Mouse (Mus musculus): Measurements from ENCODE around the gene Gzmm. TPM values are rescaled to one million over a fixed set of nuclear protein-coding genes. Genes with fewer than 3 reads are reported as not detected.
"Not testable (repeated sequence)": the region's sequence is repeated elsewhere in the genome, so short reads cannot be mapped to it uniquely, and the experiment has no call there.

Gzmm gene
- polyA plus RNA-seq, 1 experiment from 2014 or later = 0.74 TPM

GRCm38 (mm10) chr10:79693580-79694378, 5.0 kb downstream of the Gzmm start:
- WGBS = 75% methylated on average over 12 of the region's 12 CpGs
- Histone ChIP-seq H3K9me3 (0 out of 2 replicates have a peak, but pooled peaks cover 7% of the 10 kb centered on the region), H3K9ac (replicated peaks) (no peak overlapping the region), H3K36me3 (peaks cover 11% of the 10 kb centered on the region), H3K27me3 (no peaks in the 10 kb centered on the region), H3K4me1 (replicated peaks) (peaks cover 18% of the 10 kb centered on the region), H3K4me2 (no peak overlapping the region), H3K27ac (no peak overlapping the region), H3K4me3 (replicated peaks) (no peak overlapping the region)
- ATAC-seq (ENCODE audit: insufficient number of reproducible peaks, insufficient read depth, low FRiP score, low TSS enrichment, low read depth) = no peak

DNA sequence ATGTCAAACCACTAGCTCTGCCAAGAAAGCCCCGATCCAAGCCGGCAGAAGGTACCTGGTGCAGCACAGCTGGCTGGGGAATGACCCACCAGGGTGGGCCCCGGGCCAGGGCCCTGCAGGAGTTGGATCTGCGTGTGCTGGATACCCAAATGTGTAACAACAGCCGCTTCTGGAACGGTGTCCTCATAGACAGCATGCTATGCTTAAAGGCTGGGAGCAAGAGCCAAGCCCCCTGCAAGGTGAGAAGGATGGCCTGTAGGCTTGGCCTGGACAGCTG, 5.5 kb downstream of the Gzmm start:
- no peak overlapping the region for H3K27ac ChIP-seq
- no peak overlapping the region for H3K9ac ChIP-seq (replicated peaks)
- peaks cover 5% of the 10 kb centered on the region for H3K36me3 ChIP-seq

DNA sequence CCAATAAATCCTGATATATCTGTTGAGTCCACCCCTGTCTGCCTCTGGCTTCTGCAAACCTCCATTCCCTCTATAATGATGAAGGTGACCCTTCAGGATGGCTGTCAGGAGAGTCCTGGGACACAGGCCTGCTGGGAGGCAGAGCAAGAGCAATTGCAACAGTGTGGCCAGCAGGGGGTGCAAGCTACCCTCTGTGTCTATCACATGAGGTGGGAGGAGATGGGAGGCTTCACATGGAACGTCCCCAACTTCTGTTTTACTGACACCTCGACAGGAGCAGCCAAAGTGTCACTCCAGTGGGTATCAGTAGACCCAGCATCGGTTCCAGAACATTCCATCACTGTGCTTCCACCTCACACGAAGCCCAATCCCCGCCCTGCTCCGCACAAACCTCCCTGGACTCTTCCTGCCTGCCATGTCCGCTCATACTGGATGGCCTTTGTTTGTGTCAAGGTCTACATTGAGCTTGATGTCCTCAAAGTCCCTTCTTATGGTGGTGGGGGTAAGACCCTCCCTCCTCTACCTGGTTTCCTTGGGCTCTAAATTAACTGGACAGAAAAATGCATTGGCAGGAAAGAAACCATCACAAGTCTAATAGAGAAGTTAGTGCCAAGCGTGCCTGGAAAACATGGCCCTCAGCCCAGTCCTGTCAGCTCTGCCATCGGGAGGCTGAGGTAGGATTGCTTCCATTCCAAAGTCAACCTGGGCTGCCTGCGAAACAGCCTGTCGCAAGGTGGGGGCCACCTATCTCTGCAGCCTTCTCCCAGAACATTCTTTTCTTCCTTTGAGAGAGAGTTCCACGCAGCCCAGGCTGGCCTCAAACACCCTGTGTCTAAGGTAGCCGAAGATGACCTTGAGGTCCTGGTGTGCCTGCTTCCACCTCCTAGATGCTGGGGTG, 6.7 kb downstream of the Gzmm start:
- 67% methylated on average over 13 of the region's 13 CpGs for WGBS
- Histone ChIP-seq H3K4me2 (peak overlapping the region; percentile 40), H3K4me1 (replicated peaks) (peaks cover 18% of the 10 kb centered on the region), H3K4me3 (replicated peaks) (no peak overlapping the region), H3K27ac (peak overlapping the region; percentile 90), H3K36me3 (no peaks in the 10 kb centered on the region), H3K9ac (replicated peaks) (no peak overlapping the region), H3K9me3 (0 out of 2 replicates have a peak, but pooled peaks cover 7% of the 10 kb centered on the region), H3K27me3 (no peaks in the 10 kb centered on the region)
- ATAC-seq (ENCODE audit: insufficient number of reproducible peaks, insufficient read depth, low FRiP score, low TSS enrichment, low read depth) = no peak

More for the DNA sequence above, 5.5 kb downstream of the Gzmm start:
- Histone ChIP-seq H3K4me1 (replicated peaks) (peaks cover 18% of the 10 kb centered on the region), H3K4me3 (replicated peaks) (no peak overlapping the region), H3K9me3 (0 out of 2 replicates have a peak, but pooled peaks cover 7% of the 10 kb centered on the region), H3K27me3 (no peaks in the 10 kb centered on the region), H3K4me2 (no peak overlapping the region)
- no peak for ATAC-seq (ENCODE audit: insufficient number of reproducible peaks, insufficient read depth, low FRiP score, low TSS enrichment, low read depth)
- WGBS = 84% methylated on average over 6 of the region's 6 CpGs

DNA sequence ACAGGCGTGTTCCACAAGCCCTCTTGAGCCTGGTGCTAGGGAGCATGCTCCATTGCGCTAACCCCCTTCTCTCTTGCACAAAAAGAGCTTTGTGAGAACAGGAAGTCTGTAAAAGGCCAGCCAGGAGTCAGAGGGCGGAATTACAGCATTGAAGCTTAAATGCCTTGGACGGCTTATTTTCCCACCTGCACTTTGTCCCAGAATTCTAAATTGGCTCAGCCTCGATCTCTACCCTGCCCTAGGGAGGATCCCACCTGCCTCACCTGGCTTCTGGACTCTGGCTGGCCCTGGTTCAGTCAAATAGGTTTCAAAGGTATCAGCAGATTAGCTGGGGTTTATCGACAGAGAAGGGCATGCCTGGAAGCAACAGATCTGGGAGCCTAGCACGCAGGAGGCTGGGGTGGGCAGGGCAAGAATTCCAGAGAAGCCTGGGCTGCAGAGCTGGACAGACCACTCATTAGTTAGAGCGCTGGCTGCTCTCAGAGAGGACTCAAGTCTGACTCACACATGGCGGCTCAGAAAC, 7.4 kb downstream of the Gzmm start:
- WGBS = 41% methylated on average over 9 of the region's 9 CpGs

GRCm38 (mm10) chr10:79697916-79698315, 9.1 kb downstream of the Gzmm start:
- H3K27ac ChIP-seq = no peak overlapping the region
- H3K4me2 ChIP-seq = no peak overlapping the region
- no peaks in the 10 kb centered on the region for H3K9me3 ChIP-seq
- H3K4me3 ChIP-seq (replicated peaks) = no peak overlapping the region
- peaks cover 25% of the 10 kb centered on the region for H3K4me1 ChIP-seq (replicated peaks)
- WGBS = 72% methylated on average over 6 of the region's 6 CpGs
- no peak for ATAC-seq (ENCODE audit: insufficient number of reproducible peaks, insufficient read depth, low FRiP score, low TSS enrichment, low read depth)
- H3K9ac ChIP-seq (replicated peaks) = no peak overlapping the region
- no peaks in the 10 kb centered on the region for H3K36me3 ChIP-seq
- no peaks in the 10 kb centered on the region for H3K27me3 ChIP-seq

More for the DNA sequence above, 7.4 kb downstream of the Gzmm start:
- no peak overlapping the region for H3K4me3 ChIP-seq (replicated peaks)
- no peak overlapping the region for H3K9ac ChIP-seq (replicated peaks)
- ATAC-seq (ENCODE audit: insufficient number of reproducible peaks, insufficient read depth, low FRiP score, low TSS enrichment, low read depth) = 0 out of 2 replicates have a peak, but pooled peaks have one; percentile 33
- H3K27me3 ChIP-seq = no peaks in the 10 kb centered on the region
- peaks cover 25% of the 10 kb centered on the region for H3K4me1 ChIP-seq (replicated peaks)
- H3K27ac ChIP-seq = peak overlapping the region; percentile 90
- peak overlapping the region; percentile 40 for H3K4me2 ChIP-seq
- H3K9me3 ChIP-seq = 0 out of 2 replicates have a peak, but pooled peaks cover 7% of the 10 kb centered on the region
- H3K36me3 ChIP-seq = no peaks in the 10 kb centered on the region

- Histone ChIP-seq H3K4me2 (no peak overlapping the region), H3K9ac (replicated peaks) (no peak overlapping the region), H3K27me3 (no peaks in the 10 kb centered on the region), H3K4me3 (replicated peaks) (no peak overlapping the region), H3K9me3 (no peaks in the 10 kb centered on the region), H3K27ac (no peak overlapping the region), H3K4me1 (replicated peaks) (peaks cover 25% of the 10 kb centered on the region), H3K36me3 (no peaks in the 10 kb centered on the region)
- 92% methylated on average over 6 of the region's 6 CpGs for WGBS
- no peak for ATAC-seq (ENCODE audit: insufficient number of reproducible peaks, insufficient read depth, low FRiP score, low TSS enrichment, low read depth)
These were observed 9.6 kb downstream of the Gzmm start for GRCm38 (mm10) chr10:79698459-79698858.

DNA sequence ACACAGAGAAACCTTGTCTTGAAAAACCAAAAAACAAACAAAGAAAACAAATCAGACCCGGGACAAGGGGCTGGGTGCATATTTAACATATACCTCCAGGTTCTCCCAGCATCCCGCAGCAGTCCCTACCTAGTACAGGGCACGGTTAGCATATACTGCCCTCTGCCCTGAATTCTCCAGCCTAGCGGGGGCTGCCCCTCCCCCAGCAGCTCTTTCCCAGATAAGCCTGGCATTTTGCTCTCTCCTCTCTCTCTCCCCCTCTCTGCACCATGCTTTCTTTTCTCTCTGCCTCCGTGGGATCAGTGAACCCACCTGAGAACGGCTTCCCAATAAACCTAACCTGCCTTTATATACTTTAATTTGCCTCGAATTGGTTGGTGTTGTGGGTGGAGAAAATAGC, 11.9 kb downstream of the Gzmm start:
- H3K36me3 ChIP-seq = no peaks in the 10 kb centered on the region
- H3K4me3 ChIP-seq (replicated peaks) = no peak overlapping the region
- ATAC-seq (ENCODE audit: insufficient number of reproducible peaks, insufficient read depth, low FRiP score, low TSS enrichment, low read depth) = no peak
- 48% methylated on average over 7 of the region's 7 CpGs for WGBS
- no peaks in the 10 kb centered on the region for H3K27me3 ChIP-seq
- peaks cover 27% of the 10 kb centered on the region for H3K4me1 ChIP-seq (replicated peaks)
- H3K4me2 ChIP-seq = no peak overlapping the region
- H3K9ac ChIP-seq (replicated peaks) = no peak overlapping the region
- H3K27ac ChIP-seq = peak overlapping the region; percentile 45; the same call in 1 of the 2 replicates
- no peaks in the 10 kb centered on the region for H3K9me3 ChIP-seq

- Histone ChIP-seq H3K27ac (no peak overlapping the region; the same call in 1 of the 2 replicates), H3K9me3 (no peaks in the 10 kb centered on the region), H3K4me2 (no peak overlapping the region), H3K9ac (replicated peaks) (no peak overlapping the region; the same call in 1 of the 2 replicates), H3K36me3 (peaks cover 6% of the 10 kb centered on the region), H3K27me3 (no peaks in the 10 kb centered on the region), H3K4me1 (replicated peaks) (peaks cover 27% of the 10 kb centered on the region), H3K4me3 (replicated peaks) (no peak overlapping the region)
- ATAC-seq (ENCODE audit: insufficient number of reproducible peaks, insufficient read depth, low FRiP score, low TSS enrichment, low read depth) = no peak
- 51% methylated on average over 10 of the region's 10 CpGs for WGBS
These were observed 12.8 kb downstream of the Gzmm start for GRCm38 (mm10) chr10:79701443-79702129.

GRCm38 (mm10) chr10:79702970-79703369, 14.2 kb downstream of the Gzmm start:
- 85% methylated on average over 4 of the region's 4 CpGs for WGBS
- not testable (repeated sequence) for ATAC-seq (ENCODE audit: insufficient number of reproducible peaks, insufficient read depth, low FRiP score, low TSS enrichment, low read depth); H3K9me3 ChIP-seq; H3K27me3 ChIP-seq; H3K27ac ChIP-seq; H3K4me2 ChIP-seq; H3K4me3 ChIP-seq (replicated peaks); H3K9ac ChIP-seq (replicated peaks)
- peaks cover 38% of the 10 kb centered on the region for H3K4me1 ChIP-seq (replicated peaks)
- H3K36me3 ChIP-seq = peaks cover 19% of the 10 kb centered on the region

GRCm38 (mm10) chr10:79703541-79703940, 14.7 kb downstream of the Gzmm start:
- Histone ChIP-seq H3K9ac (replicated peaks) (no peak overlapping the region; the same call in 1 of the 2 replicates), H3K27me3 (no peaks in the 10 kb centered on the region), H3K4me1 (replicated peaks) (peaks cover 40% of the 10 kb centered on the region), H3K4me2 (peak overlapping the region; percentile 98), H3K27ac (peak overlapping the region; percentile 37; the same call in 1 of the 2 replicates), H3K36me3 (peaks cover 25% of the 10 kb centered on the region), H3K9me3 (no peaks in the 10 kb centered on the region), H3K4me3 (replicated peaks) (peak overlapping the region; percentile 73)
- WGBS = 75% methylated on average over 10 of the region's 10 CpGs
- no peak for ATAC-seq (ENCODE audit: insufficient number of reproducible peaks, insufficient read depth, low FRiP score, low TSS enrichment, low read depth)

Data from limb, embryonic 12.5 days (tissue).